Mouse (Mus musculus) left cerebral cortex, adult 11 months (tissue): ENCODE measurements around the gene Zfp503.

Source experiments
- DNase-seq: peaks from one replicate; pipeline ENCODE4 v3.0.0; 2022; ENCODE audit warnings: low spot score

The Zfp503 gene

DNA sequence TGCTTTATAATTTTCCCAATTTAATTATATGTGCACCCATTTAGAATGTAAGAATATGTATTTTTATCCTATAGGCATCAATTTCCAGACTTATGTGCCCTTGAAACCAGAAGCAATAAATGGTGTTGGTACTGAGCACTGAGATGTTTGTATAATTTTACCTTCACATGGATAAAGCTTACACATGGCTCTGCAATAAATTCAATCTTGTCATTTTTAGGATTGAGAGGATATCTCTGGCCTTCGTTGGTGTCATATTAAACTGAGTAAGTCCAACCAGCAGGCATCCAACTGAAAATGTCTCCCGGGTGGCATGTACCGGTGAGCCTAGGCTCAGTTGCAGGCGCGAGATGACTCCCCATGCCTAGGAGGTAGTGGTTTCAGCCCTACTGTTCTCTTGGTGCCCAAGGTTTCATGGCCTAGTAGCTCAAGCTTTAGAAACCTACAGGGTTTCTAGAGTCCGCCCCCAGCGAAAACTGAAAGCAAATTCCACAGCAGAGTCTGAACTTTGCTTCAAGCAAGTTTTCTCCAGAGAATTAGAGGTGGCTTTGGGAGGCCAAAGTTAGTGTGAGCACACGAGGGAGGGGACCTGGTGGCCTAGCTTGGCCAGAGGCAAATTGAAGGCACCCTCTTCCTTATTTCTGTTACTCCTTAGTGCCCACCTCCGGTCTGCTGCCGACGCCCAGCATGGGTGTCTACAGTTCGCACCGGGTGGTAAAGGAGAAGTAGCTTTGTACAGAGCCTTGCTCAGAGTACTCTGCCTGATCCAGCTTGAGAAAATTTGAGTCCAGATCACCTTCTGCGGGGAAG, 4.1 kb upstream of the Zfp503 start:
- no peak for DNase-seq

DNA sequence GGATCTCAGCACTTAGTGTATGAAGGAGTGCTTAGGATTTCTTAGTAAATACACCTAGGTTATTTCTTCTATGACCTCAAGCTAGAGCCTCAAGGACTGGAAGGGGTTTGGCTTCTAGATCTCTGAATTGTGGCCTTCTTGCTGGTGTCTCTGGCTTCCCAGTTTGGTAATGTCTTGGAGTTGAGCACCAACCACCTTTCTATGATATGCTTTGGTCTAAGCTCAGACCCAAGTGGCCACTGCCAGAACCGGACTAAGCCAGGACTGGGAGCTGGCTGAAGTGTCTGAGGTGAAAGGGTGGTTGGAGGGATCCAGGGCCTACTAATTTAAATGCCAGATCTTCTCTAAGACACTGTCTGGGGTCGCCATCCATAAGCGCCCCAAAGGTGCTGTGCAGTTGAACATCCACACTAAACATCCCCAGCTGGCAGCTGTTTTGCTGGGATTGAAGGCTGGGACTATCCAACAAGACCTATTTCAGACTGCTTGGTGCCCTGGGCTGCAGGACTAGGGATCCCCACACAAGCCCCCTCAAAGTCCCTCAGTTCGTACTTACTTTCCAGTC, 3.0 kb upstream of the Zfp503 start:
- DNase-seq: no peak

DNA sequence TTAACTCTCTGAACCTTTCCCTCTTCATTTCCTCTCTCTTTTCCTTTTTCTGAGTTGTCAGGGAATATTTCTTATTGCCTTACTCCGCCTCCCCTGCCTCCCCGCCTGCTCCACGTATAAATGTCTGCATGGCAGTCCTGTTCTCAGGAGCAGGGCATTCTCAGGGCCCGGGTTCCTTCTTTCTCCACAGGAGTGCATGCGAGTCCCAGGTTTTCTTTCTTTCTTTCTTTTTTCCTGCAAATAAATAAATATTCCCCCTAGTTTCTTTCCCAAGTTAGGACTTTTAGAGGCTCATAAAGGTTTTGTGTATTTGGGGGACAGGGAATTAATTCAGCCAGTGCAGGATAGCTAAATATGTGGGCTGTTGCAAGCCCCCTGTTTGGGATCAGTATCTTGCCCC, 2.5 kb upstream of the Zfp503 start:
- no peak for DNase-seq

- no peak for DNase-seq
Observed at GRCm38 (mm10) chr14:21991251-21991780, 1.9 kb upstream of the Zfp503 start.

GRCm38 (mm10) chr14:21990321-21991021, 1.1 kb upstream of the Zfp503 start:
- DNase-seq: no peak

GRCm38 (mm10) chr14:21988577-21989290, 667 bp downstream of the Zfp503 start:
- no peak for DNase-seq

DNA sequence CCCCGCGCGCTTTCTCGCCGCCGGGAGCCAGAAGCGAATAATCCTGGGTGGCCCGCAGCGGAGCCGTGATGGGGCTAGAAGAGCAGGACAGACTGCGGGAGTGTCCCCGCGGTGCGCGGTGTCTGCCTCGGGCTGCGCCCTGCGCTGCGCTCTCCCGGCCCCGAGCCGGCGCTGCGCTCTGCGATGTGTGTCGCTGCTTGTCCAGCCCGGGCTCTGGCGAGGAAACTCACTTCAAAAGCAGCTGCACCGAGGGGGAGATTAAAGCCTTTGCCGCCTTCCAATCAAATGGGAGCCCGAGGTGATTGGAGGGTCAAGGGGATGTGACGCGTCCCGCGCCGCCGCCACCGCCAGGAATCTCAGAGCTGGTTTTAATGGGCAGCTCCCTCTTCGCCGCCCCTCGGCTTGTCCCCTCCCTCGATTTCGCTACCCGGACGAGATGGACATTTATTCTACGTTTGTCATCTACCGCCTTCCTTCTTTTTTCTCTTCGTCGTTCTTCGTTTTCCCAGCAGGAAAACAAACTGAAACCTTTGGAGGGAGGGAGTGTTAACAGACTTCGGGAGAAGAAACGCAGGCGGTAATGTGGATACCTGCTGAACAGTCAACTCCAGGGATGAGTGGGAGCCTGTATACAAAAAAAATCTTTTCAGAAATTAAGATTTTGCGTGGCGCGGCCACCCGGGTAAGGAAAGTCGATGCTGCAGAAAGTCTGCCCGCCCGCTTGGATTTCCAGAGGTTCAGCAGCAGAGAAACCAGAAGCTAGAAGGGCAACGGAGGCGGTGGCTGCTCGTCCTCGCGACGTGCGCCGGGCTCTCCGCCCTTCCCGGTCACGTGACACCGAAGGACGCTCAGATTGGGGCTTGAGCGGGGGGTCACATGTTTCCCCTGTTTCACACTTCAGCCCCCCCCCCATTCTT, 1.5 kb downstream of the Zfp503 start:
- DNase-seq: peak; percentile 88

GRCm38 (mm10) chr14:21986733-21987659, 2.4 kb downstream of the Zfp503 start:
- no peak for DNase-seq

DNA sequence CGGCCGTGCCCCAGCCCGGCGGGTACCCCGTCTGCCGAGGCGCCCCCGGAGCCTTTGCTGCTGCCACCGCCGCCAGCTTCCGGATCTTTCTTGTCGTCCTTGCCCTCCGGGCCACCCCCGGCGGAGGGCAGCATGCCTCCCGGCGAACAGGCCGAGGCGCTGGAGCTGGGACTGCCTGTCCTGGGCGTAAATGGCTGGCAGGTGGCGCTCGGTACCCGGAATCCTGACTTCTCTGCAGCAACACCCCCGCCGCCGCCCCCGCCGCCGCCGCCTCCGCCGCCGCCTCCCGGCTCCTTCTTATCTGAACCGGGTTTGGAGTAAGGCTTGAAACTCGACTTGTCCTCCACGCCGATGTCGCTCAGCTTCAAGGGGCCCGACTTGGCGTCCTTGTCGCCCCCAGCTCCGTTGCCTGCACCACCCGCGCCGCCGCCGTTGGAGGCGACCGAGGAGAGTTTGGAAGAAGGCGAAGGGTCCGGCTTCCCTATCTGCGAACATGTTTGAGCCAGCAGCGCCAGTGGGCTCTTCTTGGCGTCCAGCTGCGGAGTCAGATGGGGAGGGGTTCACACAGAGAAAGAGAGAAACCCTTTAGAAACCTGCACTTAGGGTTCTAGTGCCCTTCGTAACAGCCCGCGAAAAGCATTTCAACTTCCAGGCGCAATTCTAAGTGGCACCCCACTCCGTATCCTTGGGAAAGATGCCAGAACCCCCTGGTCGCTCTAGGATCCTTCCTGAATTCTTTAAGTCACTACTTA, 3.2 kb downstream of the Zfp503 start:
- peak; percentile 70 for DNase-seq

- no peak for DNase-seq
Observed at GRCm38 (mm10) chr14:21985426-21985931, 3.9 kb downstream of the Zfp503 start.

- no peak for DNase-seq
Observed at GRCm38 (mm10) chr14:21984757-21985425, 4.5 kb downstream of the Zfp503 start.

GRCm38 (mm10) chr14:21983950-21984730, 5.3 kb downstream of the Zfp503 start:
- no peak for DNase-seq

DNA sequence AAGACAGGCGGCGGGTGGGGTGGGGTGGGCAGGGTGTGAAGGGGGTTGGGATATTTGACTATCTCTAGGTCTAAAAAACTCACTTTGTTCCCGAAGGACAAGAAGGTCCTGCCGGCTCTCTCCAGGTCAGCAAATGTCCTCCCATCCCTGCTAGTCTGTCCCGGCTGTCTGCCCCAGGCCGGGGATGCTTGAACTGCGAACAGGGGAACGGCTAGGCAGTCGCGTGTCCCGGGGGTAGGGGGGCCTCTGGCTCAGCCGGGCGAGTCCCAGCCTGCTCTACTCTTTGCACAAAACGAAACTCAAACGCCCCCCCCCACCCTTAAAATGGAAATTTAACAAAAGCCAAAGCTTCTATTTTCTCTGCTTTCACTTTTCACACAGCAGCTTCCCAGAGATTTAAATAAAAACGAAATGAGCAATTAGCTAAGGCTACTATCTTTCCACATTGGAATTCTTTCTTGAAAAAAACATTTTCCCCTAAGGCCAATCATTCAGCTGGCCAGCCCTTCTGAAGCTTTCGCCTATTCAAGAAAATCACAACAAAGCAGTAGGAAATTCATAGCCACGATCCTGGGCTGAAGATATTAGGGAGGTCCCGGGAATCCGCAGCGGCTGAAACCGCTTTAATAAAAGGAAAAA, 6.0 kb downstream of the Zfp503 start:
- DNase-seq: no peak

- DNase-seq: no peak
Observed at GRCm38 (mm10) chr14:21982592-21983310, 6.7 kb downstream of the Zfp503 start.

DNA sequence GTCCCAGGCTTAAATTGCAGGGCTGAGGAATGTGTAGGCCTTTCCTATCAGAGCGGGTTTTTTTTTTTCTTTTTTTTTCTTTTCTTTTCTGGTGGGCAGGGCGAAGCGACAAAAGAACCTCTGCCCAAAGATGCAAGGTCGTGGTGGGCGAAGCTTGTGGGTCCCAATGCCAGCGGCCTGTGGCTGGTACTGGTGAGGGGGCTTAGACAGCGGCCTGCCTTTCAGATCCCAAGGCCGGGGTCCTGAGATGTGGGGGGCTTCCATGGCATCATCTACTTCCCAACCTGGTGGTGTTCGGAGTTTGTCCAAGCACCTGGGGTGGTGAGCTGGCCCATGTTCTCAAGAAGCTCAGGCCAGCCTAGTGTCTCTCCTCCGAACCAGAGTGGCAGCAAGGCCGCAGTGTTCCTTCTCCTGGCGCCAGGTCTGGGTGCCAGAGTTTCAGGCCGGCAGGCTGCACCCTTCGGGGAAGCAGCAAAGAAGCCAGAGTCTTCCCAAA, 7.3 kb downstream of the Zfp503 start:
- no peak for DNase-seq

DNA sequence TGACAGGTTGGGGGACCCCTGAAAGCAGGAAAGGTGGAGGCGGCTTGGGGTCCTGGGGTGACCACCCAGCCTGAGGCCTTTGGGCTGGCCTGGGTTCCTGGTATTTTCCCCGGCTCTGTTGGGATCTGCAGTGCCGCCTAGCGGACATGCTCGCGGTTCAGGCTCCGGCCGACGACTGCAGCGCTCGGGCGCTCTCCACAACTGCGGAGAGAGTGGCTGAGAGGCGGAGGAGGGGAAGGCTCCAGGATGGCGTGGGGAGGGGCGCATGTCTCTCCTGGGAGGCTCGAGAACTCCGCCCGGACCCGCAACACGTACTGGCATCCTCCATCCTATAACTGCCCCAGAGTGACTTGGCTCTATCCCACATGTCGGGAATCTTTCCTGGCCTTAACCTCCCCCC, 7.9 kb downstream of the Zfp503 start:
- peak; percentile 47 for DNase-seq
